Mouse (Mus musculus): ENCODE results near the gene Lyrm4. TPM values are rescaled to one million over a fixed set of nuclear protein-coding genes. Genes with fewer than 3 reads are reported as not detected.

Gene Lyrm4
- polyA plus RNA-seq, 1 experiment from 2014 or later, result 27.4 TPM

- Histone ChIP-seq H3K27me3 (replicated peaks; ENCODE audit: control insufficient read depth, insufficient read depth, low read length) (no peaks in the 10 kb centered on the region), H3K4me1 (replicated peaks; ENCODE audit: control insufficient read depth, insufficient read depth, low read length) (no peaks in the 10 kb centered on the region), H3K4me2 (ENCODE audit: low read length) (no peak overlapping the region), H3K9ac (ENCODE audit: low read length) (no peak overlapping the region), H3K27ac (ENCODE audit: low read depth) (no peak overlapping the region), H3K36me3 (ENCODE audit: control insufficient read depth, insufficient read depth, low read length) (no peaks in the 10 kb centered on the region), H3K9me3 (ENCODE audit: control insufficient read depth, low read length) (no peaks in the 10 kb centered on the region), H3K4me3 (ENCODE audit: low read depth, low read length) (no peak overlapping the region)
- 52% methylated on average over 9 of the region's 9 CpGs for WGBS
- no peak for DNase-seq (ENCODE audit: low spot score)
- ATAC-seq (replicated peaks; ENCODE audit: low FRiP score, low TSS enrichment, low read depth), result no peak
Measured at GRCm38 (mm10) chr13:36031959-36032358, 85.4 kb downstream of the Lyrm4 start.

DNA sequence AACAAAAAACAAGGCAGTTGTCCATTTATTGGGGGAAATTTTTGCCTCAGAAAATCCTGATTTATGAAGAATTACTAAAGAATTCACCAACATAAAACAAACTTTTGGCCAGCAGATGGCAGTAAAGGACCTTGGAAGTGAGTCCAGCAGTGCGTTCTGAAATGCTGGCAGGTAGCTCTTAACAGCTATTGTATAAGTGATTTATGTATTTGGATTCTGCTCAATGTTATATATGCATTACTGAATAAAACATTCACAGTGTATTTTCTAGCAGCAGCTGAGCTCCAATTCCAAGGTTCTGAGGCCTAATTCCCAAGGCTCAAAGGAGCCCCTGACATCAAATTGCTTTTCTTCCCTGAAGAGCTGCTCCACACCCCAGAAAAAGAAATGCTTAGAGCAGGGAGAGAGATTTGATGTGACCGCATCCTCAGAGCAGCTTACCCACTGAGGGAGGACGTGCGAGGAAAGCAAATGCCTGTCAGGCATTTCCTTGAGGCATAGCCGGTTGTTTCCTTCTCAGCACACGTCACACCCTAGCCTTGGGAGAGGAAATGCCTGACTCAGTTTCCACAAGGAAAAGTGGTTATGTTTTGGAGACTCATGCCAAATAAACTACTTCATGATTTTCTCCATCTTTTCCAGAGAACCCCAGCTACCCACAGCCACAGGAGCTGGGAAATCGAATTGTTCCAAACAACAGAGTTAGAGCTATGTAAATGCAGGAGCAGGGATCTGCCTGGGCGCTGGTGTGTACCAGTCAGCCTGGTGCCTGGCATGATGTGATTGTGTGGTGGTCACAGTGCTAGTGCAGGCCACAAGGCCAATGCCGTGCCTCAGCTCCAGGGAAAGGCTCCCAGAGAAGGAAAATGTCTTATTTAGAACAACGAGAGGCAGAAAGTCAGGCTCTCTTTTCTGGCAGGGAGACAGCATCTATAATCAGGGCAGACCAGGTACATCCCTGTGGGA is 97.7 kb downstream of the Lyrm4 start:
- no peaks in the 10 kb centered on the region for H3K27me3 ChIP-seq (replicated peaks; ENCODE audit: control insufficient read depth, insufficient read depth, low read length)
- H3K9me3 ChIP-seq (ENCODE audit: control insufficient read depth, low read length), result no peaks in the 10 kb centered on the region
- no peak overlapping the region for H3K4me2 ChIP-seq (ENCODE audit: low read length)
- ATAC-seq (replicated peaks; ENCODE audit: low FRiP score, low TSS enrichment, low read depth) (no peak), DNase-seq (ENCODE audit: low spot score) (peak; percentile 65)
- no peak overlapping the region for H3K27ac ChIP-seq (ENCODE audit: low read depth)
- H3K4me3 ChIP-seq (ENCODE audit: low read depth, low read length), result no peak overlapping the region
- 51% methylated on average over 10 of the region's 10 CpGs for WGBS
- H3K36me3 ChIP-seq (ENCODE audit: control insufficient read depth, insufficient read depth, low read length), result no peaks in the 10 kb centered on the region
- no peak overlapping the region for H3K9ac ChIP-seq (ENCODE audit: low read length)
- no peaks in the 10 kb centered on the region for H3K4me1 ChIP-seq (replicated peaks; ENCODE audit: control insufficient read depth, insufficient read depth, low read length)

DNA sequence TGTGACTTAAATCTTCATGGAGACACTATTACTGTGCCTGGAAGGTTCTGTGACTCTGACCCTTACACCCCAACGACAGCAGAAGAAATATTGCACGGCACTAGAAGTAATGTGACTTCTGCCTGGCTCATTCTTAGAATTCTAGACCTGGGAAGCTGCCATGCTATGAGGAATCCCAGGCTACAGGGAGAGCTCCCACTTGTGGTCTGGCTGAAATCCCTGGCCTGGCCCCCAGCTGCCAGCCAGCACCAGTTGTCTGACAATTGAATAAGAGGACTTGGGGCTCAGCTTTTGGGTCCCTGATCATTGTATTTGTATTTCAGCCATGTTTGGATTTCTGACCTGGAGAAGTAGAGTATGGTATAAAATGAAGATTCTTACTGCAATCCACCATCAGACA is 99.3 kb downstream of the Lyrm4 start:
- 50% methylated on average over 2 of the region's 2 CpGs for WGBS
- Histone ChIP-seq H3K36me3 (ENCODE audit: control insufficient read depth, insufficient read depth, low read length) (no peaks in the 10 kb centered on the region), H3K9ac (ENCODE audit: low read length) (no peak overlapping the region), H3K4me1 (replicated peaks; ENCODE audit: control insufficient read depth, insufficient read depth, low read length) (no peaks in the 10 kb centered on the region), H3K27me3 (replicated peaks; ENCODE audit: control insufficient read depth, insufficient read depth, low read length) (no peaks in the 10 kb centered on the region), H3K4me3 (ENCODE audit: low read depth, low read length) (no peak overlapping the region), H3K4me2 (ENCODE audit: low read length) (no peak overlapping the region), H3K9me3 (ENCODE audit: control insufficient read depth, low read length) (no peaks in the 10 kb centered on the region), H3K27ac (ENCODE audit: low read depth) (no peak overlapping the region)
- ATAC-seq (replicated peaks; ENCODE audit: low FRiP score, low TSS enrichment, low read depth) (no peak), DNase-seq (ENCODE audit: low spot score) (no peak)

GRCm38 (mm10) chr13:36015636-36016035 is 101.7 kb downstream of the Lyrm4 start:
- no peak overlapping the region for H3K4me2 ChIP-seq (ENCODE audit: low read length)
- no peak overlapping the region for H3K9ac ChIP-seq (ENCODE audit: low read length)
- no peaks in the 10 kb centered on the region for H3K36me3 ChIP-seq (ENCODE audit: control insufficient read depth, insufficient read depth, low read length)
- no peaks in the 10 kb centered on the region for H3K4me1 ChIP-seq (replicated peaks; ENCODE audit: control insufficient read depth, insufficient read depth, low read length)
- H3K4me3 ChIP-seq (ENCODE audit: low read depth, low read length), result no peak overlapping the region
- ATAC-seq (replicated peaks; ENCODE audit: low FRiP score, low TSS enrichment, low read depth) (no peak), DNase-seq (ENCODE audit: low spot score) (no peak)
- H3K27me3 ChIP-seq (replicated peaks; ENCODE audit: control insufficient read depth, insufficient read depth, low read length), result no peaks in the 10 kb centered on the region
- no peaks in the 10 kb centered on the region for H3K9me3 ChIP-seq (ENCODE audit: control insufficient read depth, low read length)
- H3K27ac ChIP-seq (ENCODE audit: low read depth), result no peak overlapping the region
- WGBS, result 55% methylated on average over 3 of the region's 3 CpGs

GRCm38 (mm10) chr13:36009981-36010380 is 107.3 kb downstream of the Lyrm4 start:
- Histone ChIP-seq H3K9me3 (ENCODE audit: control insufficient read depth, low read length) (no peaks in the 10 kb centered on the region), H3K27ac (ENCODE audit: low read depth) (no peak overlapping the region), H3K36me3 (ENCODE audit: control insufficient read depth, insufficient read depth, low read length) (no peaks in the 10 kb centered on the region), H3K4me1 (replicated peaks; ENCODE audit: control insufficient read depth, insufficient read depth, low read length) (no peaks in the 10 kb centered on the region), H3K27me3 (replicated peaks; ENCODE audit: control insufficient read depth, insufficient read depth, low read length) (no peaks in the 10 kb centered on the region), H3K4me3 (ENCODE audit: low read depth, low read length) (no peak overlapping the region), H3K4me2 (ENCODE audit: low read length) (no peak overlapping the region), H3K9ac (ENCODE audit: low read length) (no peak overlapping the region)
- DNase-seq (ENCODE audit: low spot score) (no peak), ATAC-seq (replicated peaks; ENCODE audit: low FRiP score, low TSS enrichment, low read depth) (no peak)
- WGBS, result 71% methylated on average over 2 of the region's 2 CpGs

- Histone ChIP-seq H3K27me3 (replicated peaks; ENCODE audit: control insufficient read depth, insufficient read depth, low read length) (no peaks in the 10 kb centered on the region), H3K27ac (ENCODE audit: low read depth) (no peak overlapping the region), H3K4me1 (replicated peaks; ENCODE audit: control insufficient read depth, insufficient read depth, low read length) (no peaks in the 10 kb centered on the region; the same call in 1 of the 2 replicates), H3K36me3 (ENCODE audit: control insufficient read depth, insufficient read depth, low read length) (no peaks in the 10 kb centered on the region), H3K4me2 (ENCODE audit: low read length) (no peak overlapping the region), H3K9me3 (ENCODE audit: control insufficient read depth, low read length) (no peaks in the 10 kb centered on the region), H3K9ac (ENCODE audit: low read length) (no peak overlapping the region), H3K4me3 (ENCODE audit: low read depth, low read length) (no peak overlapping the region)
- WGBS, result 59% methylated on average over 1 of the region's 1 CpGs
- DNase-seq (ENCODE audit: low spot score) (no peak), ATAC-seq (replicated peaks; ENCODE audit: low FRiP score, low TSS enrichment, low read depth) (no peak)
Measured at GRCm38 (mm10) chr13:36000798-36001197, 116.5 kb downstream of the Lyrm4 start.

- Histone ChIP-seq H3K4me3 (ENCODE audit: low read depth, low read length) (no peak overlapping the region), H3K9ac (ENCODE audit: low read length) (no peak overlapping the region), H3K9me3 (ENCODE audit: control insufficient read depth, low read length) (no peaks in the 10 kb centered on the region), H3K27ac (ENCODE audit: low read depth) (no peak overlapping the region), H3K27me3 (replicated peaks; ENCODE audit: control insufficient read depth, insufficient read depth, low read length) (no peaks in the 10 kb centered on the region), H3K36me3 (ENCODE audit: control insufficient read depth, insufficient read depth, low read length) (no peaks in the 10 kb centered on the region), H3K4me1 (replicated peaks; ENCODE audit: control insufficient read depth, insufficient read depth, low read length) (no peaks in the 10 kb centered on the region; the same call in 1 of the 2 replicates), H3K4me2 (ENCODE audit: low read length) (no peak overlapping the region)
- DNase-seq (ENCODE audit: low spot score) (no peak), ATAC-seq (replicated peaks; ENCODE audit: low FRiP score, low TSS enrichment, low read depth) (no peak)
- WGBS, result 96% methylated on average over 4 of the region's 4 CpGs
Measured at GRCm38 (mm10) chr13:35997606-35998005, 119.7 kb downstream of the Lyrm4 start.

DNA sequence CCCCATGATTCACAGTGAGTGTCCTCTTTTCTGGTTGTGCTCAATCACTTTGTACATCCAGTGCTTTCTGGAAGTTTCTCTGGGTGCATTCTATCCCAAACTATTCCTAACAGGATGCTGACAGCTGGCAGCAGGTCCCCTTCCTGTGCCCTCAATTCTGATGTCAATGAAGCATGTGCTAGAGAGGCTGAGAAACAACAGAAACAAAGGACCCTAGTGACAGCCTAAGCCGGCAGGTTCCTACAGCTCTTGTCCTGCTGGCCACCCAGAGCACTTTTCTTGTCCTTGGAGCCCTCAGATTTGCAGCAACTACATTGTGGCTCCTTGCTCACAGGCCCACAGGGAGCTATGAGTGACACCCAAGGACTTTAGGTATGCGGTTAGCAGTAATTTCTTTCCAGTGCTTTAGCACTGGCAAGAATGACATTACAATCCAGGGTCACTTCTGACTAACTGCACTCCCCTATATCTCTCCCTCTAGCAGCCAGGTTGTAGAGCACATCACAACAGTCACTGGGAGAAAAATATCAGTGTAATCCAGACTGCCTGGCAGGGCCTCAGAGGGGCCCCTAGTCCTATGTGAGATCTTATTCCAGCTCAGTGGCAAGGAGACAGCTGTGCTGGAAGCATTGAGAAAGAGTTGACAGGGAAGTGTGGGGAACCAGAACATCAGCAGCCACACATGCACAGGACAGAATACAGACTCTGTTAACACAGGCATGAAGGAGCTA is 121.5 kb downstream of the Lyrm4 start:
- no peaks in the 10 kb centered on the region for H3K9me3 ChIP-seq (ENCODE audit: control insufficient read depth, low read length)
- no peak for ATAC-seq (replicated peaks; ENCODE audit: low FRiP score, low TSS enrichment, low read depth)

More for the DNA sequence above, 121.5 kb downstream of the Lyrm4 start:
- no peak for DNase-seq (ENCODE audit: low spot score)
- no peak overlapping the region for H3K9ac ChIP-seq (ENCODE audit: low read length)
- no peak overlapping the region for H3K27ac ChIP-seq (ENCODE audit: low read depth)
- no peak overlapping the region for H3K4me2 ChIP-seq (ENCODE audit: low read length)
- no peaks in the 10 kb centered on the region; the same call in 1 of the 2 replicates for H3K4me1 ChIP-seq (replicated peaks; ENCODE audit: control insufficient read depth, insufficient read depth, low read length)
- 69% methylated on average over 2 of the region's 2 CpGs for WGBS
- no peaks in the 10 kb centered on the region for H3K27me3 ChIP-seq (replicated peaks; ENCODE audit: control insufficient read depth, insufficient read depth, low read length)
- H3K36me3 ChIP-seq (ENCODE audit: control insufficient read depth, insufficient read depth, low read length), result no peaks in the 10 kb centered on the region
- no peak overlapping the region for H3K4me3 ChIP-seq (ENCODE audit: low read depth, low read length)

Measured in intestine, embryonic 14.5 days (tissue).